Mouse (Mus musculus): ENCODE results near the gene Olfr1329.
"Not testable (repeated sequence)": the region's sequence is repeated elsewhere in the genome, so short reads cannot be mapped to it uniquely, and the experiment has no call there.

GRCm38 (mm10) chr4:118931326-118931725 lies 14.1 kb upstream of the Olfr1329 start:
- TF ChIP-seq TAL1, GATA1 (IDR thresholded peaks at IDR 0.05; ENCODE audit: low read length): not testable (repeated sequence)

Data from erythroblast, embryonic 14.5 days (primary cell).